Mouse (Mus musculus): Measurements from ENCODE around the gene Sec23b.

Gene Sec23b

DNA sequence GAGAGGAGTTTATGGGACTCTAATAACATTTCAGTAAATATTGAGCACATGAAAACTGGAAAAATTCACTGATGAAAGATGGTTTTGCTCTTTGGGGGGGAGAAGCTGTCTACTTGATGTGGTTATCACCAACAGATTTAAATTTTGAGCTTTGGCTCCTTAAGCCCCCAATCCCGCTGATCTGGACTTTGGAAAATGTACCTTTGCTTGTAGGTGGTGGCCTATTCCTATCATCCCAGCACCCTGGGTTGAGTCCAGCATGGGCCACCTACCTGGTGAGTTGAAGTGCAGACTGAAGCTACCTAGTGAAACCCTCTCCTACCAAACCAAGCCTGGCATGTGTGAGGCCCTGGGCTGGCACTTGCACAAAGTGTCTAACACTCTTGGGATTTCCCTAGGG, 45.5 kb downstream of the Sec23b start:
- no peak for DNase-seq (ENCODE audit: low spot score)

DNA sequence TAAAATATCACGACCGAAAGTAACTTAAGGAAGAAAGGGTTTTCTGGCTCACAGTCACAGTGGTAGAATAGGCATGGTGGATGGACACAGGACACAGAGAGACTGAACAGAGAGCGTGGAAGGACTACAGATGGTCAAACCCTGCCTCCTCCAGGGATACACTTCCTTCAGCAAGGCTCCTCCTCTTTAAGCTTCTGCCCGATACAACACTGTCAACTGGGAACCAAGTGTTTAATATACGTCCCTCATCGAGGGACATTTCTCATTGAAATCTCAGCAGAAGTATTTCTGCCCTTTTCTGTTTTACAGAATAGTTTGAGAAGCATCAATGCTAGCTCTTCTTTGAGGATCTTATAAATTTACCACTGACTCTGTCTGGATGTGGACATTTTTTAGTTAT, 57.9 kb downstream of the Sec23b start:
- no peak for DNase-seq (ENCODE audit: low spot score)

DNA sequence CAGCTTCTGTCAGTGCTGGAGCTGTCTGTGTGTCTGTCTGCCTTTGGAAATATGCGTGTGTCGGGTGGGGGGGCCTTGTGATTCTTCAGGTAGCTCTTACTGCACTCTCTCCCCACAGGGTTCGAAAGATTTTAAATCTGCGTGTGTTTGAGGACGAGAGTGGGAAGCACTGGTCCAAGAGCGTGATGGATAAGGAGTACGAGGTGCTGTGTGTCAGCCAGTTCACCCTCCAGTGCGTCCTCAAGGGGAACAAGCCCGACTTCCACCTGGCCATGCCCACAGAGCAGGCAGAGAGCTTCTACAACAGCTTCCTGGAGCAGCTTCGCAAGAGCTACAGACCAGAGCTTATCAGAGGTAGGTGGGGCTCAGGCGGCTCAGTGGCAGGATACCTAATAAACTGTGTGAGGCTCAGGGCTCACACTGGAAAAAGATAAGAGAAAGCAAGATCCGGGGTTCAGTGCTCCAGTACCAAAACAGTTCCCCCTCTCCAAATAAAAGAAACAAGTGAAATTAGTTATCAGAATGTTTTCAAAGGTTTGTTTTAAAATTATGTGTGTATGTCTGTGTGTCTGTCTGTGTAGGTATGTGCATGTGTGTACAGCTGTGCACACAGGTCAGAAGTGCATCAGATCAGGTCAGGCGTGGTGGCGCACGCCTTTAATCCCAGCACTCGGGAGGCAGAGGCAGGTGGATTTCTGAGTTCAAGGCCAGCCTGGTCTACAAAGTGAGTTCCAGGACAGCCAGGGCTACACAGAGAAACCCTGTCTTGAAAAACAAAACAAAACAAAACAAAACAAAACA, 61.2 kb downstream of the Sec23b start:
- DNase-seq (ENCODE audit: low spot score): no peak

DNA sequence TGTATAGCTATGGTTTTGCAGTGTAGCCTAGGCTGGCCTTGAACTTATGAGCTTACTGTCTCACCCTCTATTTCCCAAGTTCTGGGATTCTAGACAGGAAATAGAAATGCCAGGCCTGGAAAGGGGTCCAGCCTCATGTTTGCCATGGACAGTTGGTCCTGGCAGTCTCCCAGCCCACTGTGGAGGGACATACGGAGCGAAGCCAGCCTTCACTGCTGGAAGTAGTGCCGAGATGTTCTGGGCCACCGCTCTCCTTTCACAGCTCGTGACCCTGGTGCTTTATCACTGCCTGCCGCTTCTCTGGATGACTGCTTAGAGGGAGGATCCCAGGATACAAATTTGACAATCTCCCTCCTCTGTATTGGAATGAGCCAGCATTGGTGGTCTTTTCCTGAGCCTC, 65.5 kb downstream of the Sec23b start:
- no peak for DNase-seq (ENCODE audit: low spot score)

DNA sequence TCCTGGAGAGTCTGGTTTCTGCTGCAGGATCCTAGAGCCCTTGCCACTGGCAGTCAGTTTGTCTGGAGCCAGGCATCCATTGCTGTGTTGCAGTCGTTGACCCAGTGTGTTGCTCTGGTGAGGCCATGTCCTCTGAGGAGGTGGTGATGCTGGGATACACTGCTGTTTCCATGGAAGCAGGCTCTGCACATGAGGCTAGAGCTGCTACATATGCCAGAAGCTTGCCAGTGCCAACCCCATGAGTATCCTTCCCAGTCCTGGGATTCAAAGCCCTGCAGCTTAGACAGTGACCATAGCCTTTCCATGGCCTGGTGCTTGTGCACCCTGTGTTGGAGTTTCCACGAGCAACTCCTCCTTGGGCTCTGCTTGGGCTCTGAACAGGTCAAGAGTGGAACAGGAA, 77.5 kb downstream of the Sec23b start:
- DNase-seq (ENCODE audit: low spot score): no peak

DNA sequence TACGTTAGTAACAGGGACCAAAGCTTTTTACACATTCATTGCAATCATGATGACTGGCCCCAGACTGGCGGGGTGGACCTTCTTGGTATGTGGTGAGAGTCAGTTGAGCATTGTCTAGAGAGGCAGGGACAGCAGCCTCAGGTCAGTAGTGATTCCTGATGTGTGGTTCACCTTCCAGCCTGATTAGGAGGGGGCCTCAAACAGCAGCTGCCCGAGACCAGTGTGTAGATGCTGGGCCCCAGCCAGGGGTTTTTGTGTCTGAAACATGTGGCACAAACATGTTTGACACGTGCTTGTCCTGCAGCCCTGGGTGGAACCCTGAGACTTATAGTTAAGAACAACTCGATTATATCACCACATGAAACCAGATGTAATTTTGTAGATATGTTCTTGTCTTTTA, 78.2 kb downstream of the Sec23b start:
- DNase-seq (ENCODE audit: low spot score): no peak

DNA sequence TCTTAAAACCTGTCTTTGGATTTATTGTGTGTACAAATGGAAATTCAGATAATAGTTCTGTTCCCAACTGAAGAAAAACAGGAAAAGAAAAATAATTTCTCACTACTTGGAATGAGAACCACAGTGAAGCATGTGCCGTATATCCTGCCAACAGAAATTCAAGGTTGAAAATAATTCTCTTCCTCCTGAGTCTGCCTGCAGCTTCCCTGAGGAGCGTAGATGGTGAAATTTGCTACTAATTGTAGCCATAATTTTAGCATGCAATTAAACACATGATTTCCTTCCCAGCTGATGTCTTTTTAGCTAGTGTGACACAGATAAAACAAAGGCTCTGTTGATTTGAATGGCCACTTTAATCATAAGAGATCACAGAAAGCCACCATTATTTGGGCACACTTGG, 78.7 kb downstream of the Sec23b start:
- no peak for DNase-seq (ENCODE audit: low spot score)

DNA sequence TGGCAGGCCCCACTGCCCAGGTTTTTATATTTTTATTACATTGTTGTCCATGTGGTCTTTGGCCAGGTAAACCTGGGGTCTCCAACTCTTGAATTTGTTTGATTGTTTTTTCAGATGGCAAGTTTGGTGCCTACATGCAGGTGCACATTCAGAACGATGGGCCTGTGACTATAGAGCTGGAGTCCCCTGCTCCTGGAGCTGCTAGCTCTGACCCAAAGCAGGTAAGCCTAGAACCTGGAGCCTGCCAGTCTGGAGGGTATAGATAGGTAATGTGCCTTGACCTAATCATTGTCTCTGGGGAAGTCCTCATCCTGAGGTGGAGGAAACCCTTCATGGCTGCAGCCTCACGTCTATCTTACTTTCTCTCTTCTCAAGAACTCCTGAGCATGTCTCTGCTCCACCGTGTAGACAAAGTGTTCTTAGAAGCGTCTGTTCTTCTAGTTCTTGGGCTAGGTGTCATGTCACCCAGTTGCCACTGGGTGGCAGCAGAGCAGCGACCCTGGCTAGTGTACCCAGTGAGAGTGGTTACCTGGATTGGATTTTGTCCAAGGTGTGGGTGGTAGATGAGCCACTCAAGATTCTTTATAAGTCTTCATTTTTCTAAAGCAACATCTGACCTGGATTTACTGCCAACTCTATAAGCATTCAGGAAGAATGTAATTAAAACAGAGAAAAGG, 79.8 kb downstream of the Sec23b start:
- peak; percentile 43 for DNase-seq (ENCODE audit: low spot score)

DNA sequence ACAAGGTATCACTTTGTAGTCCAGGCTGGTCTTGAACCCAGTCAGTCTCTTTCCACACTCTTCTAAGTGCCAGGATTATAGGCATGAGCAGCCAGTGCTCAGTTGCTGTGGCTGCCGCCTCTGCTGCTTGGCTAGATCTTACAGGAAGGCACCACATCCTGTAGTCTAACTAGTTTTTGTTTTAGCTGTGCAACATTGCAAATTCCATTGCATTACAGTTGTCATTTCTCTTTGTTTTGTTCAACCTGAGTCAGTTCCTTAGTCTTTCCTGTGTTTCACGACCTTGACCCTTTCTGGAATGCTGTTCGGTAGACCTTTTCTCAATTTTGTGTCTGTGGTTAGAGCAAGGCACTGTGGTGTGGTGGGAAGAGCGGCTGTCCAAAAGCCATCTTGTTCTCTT, 81.2 kb downstream of the Sec23b start:
- no peak for DNase-seq (ENCODE audit: low spot score)

DNA sequence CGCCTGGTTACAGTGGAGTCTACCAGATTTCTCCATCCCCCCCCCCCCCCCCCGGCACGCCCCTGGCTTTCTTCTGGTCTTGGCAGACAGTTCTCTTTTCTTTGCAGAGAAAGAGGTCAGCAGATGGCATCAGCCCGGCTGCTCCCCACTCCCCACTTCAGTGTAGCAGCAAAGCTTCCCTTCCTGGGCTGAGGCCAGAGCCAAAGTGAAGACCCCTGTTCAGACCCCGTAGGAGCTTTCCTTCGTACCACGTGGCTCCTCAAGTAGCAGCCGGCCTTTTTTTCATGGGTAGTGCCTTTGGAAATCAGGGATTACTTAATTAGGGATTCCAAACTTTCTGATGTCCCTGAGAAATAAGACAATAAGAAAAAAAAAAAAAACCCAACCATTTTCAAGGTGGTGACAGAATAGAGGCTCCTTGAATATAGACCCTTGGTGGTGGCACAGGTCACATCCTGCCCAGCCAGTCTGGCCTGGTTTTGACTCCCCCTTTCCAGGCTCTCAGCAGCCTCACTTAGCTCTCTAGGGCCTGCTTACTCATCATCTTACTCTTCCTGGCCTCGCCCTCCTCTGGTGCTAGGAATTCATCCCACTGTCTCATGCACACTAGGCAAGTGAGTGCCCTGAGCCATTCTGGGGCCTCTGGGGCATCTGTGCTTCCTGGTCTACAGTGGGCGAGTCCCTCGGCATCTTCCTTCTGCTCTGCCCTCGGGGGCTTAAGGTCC, 81.8 kb downstream of the Sec23b start:
- DNase-seq (ENCODE audit: low spot score): no peak

DNA sequence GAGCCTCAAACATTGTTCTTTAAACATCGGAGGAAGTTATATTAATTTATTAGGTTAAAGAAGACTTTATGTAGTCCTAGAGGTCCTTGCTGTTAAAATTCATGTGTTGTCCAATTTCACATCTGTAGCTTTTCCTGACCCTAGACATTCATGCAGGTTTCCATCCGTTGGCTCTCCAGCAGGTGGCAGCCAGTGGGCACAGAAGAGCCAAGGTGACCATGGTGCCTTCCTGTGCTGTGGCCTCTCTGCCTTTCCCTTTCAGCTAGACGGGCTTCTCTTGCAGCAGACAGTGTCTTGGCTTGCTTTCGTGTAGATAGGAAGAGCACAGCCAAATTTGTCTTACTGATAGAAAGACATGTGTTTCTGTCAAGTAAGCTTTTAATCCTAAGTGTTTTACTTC, 82.7 kb downstream of the Sec23b start:
- DNase-seq (ENCODE audit: low spot score): no peak

DNA sequence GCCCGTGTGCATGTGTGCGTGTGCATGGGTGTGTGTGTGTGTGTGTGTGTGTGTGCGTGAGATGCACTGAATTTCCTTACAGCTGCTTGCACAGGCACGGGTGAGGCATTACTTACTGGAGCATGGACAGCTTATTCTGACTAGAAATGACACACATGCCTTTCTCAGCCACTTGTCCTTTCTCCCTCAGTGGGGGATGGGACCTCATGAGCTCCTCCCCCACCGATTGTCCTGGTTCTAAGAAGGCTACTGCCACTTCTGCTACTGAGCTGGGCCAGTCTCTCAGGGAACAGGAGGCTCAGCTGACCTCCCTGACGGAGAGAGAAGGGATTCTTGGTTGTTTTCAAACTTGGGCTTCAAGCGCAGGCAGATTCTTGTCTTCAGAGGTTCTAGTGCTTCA, 84.1 kb downstream of the Sec23b start:
- DNase-seq (ENCODE audit: low spot score): no peak
